9 mouse cellular contexts compared by ENCODE assay signal in genomic region chr6:83673395-83673794, GRCm38 (mm10). TPM values are rescaled to one million over a fixed set of nuclear protein-coding genes. Genes with fewer than 3 reads are reported as not detected.
DNase-seq lines count a peak whose midpoint lies in the region; ATAC-seq and TF ChIP-seq lines count a peak whose summit lies in the region.
"Had no signal": no experiment of that assay in that cellular context is flagged by ENCODE, and none has a peak within 500 bp of the region (broad histone marks: within the 10 kb centered on the region; RNA-seq: fewer than 3 reads in every experiment).

No protein-coding gene starts in this region.

- WGBS in heart, embryonic 12.5 days: 6% methylated on average over 4 of the region's 4 CpGs
- 7% methylated on average over 4 of the region's 4 CpGs for WGBS in forebrain, embryonic 14.5 days
- WGBS in limb, embryonic 11.5 days: 9% methylated on average over 4 of the region's 4 CpGs

- no peaks in the 10 kb centered on the region for H3K9me3 ChIP-seq in heart, embryonic 12.5 days (replicated peaks)
- H3K9me3 ChIP-seq in forebrain, embryonic 14.5 days (replicated peaks; ENCODE audit: control insufficient read depth, low read length): no peaks in the 10 kb centered on the region
- no peaks in the 10 kb centered on the region for H3K9me3 ChIP-seq in limb, embryonic 11.5 days (ENCODE audit: control insufficient read depth, low read length)

- no peak for TF ChIP-seq POLR2A in bone marrow macrophage, adult 2 months (IDR thresholded peaks at IDR 0.05; ENCODE audit: borderline replicate concordance, low read depth, low read length)

- no peak overlapping the region for H3K4me2 ChIP-seq in heart, embryonic 12.5 days
- H3K4me2 ChIP-seq in forebrain, embryonic 14.5 days (ENCODE audit: low read length): no peak overlapping the region
- no peak overlapping the region for H3K4me2 ChIP-seq in limb, embryonic 11.5 days (ENCODE audit: low read depth, severe bottlenecking)

- TF ChIP-seq CTCF in bone marrow macrophage, adult 2 months (IDR thresholded peaks at IDR 0.05; ENCODE audit: low read depth, low read length): 0 out of 2 replicates have a peak, but pooled peaks have one; percentile 25

- H3K9ac ChIP-seq in heart, embryonic 12.5 days: no peak overlapping the region
- H3K9ac ChIP-seq in forebrain, embryonic 14.5 days (ENCODE audit: low read length): no peak overlapping the region
- no peak overlapping the region for H3K9ac ChIP-seq in limb, embryonic 11.5 days (ENCODE audit: low read length)

- no peak overlapping the region for H3K4me3 ChIP-seq in heart, embryonic 12.5 days
- no peak overlapping the region for H3K4me3 ChIP-seq in bone marrow macrophage, adult 2 months (ENCODE audit: insufficient read depth, low read length)
- H3K4me3 ChIP-seq in forebrain, embryonic 14.5 days (ENCODE audit: low read depth, low read length): no peak overlapping the region
- no peak overlapping the region for H3K4me3 ChIP-seq in limb, embryonic 11.5 days (ENCODE audit: low read depth, low read length)

- no peak for ATAC-seq in heart, embryonic 12.5 days (ENCODE audit: insufficient number of reproducible peaks, low FRiP score)
- ATAC-seq in forebrain, embryonic 14.5 days: peak; percentile 34; the same call in 1 of the 2 replicates
- ATAC-seq in limb, embryonic 11.5 days (ENCODE audit: insufficient number of reproducible peaks, low FRiP score, low TSS enrichment, low read depth): no peak

- H3K27ac ChIP-seq in heart, embryonic 12.5 days (ENCODE audit: poor library complexity, severe bottlenecking): no peak overlapping the region
- H3K27ac ChIP-seq in bone marrow macrophage, adult 2 months (ENCODE audit: insufficient read depth, low read depth, low read length): no peak overlapping the region
- H3K27ac ChIP-seq in forebrain, embryonic 14.5 days (ENCODE audit: low read depth, low read length): no peak overlapping the region
- H3K27ac ChIP-seq in limb, embryonic 11.5 days (replicated peaks; ENCODE audit: low read depth, low read length): no peak overlapping the region

- DNase-seq in heart, adult 8-10 months (ENCODE audit: low spot score): peak; percentile 31
- DNase-seq in forebrain, embryonic 14.5 days (ENCODE audit: low spot score): peak; percentile 88
- peak; percentile 37 for DNase-seq in hindlimb bud, embryonic 11.5 days (ENCODE audit: extremely low spot score, low read depth, low spot score)
- DNase-seq in limb, embryonic 11.5 days (ENCODE audit: low spot score): peak; percentile 85
- DNase-seq in ovary, postnatal 14 days (ENCODE audit: low spot score): peak; percentile 55
- peak; percentile 61 to 87 for DNase-seq in thymus, postnatal 10 days (ENCODE audit: low spot score in 2 of 2)

- no peaks in the 10 kb centered on the region for H3K36me3 ChIP-seq in heart, embryonic 12.5 days
- H3K36me3 ChIP-seq in forebrain, embryonic 14.5 days (ENCODE audit: control insufficient read depth, insufficient read depth, low read length): no peaks in the 10 kb centered on the region
- H3K36me3 ChIP-seq in limb, embryonic 11.5 days (ENCODE audit: control insufficient read depth, insufficient read depth, low read length): no peaks in the 10 kb centered on the region

- peaks cover 10% of the 10 kb centered on the region; the same call in 1 of the 2 replicates for H3K27me3 ChIP-seq in heart, embryonic 12.5 days (replicated peaks)
- H3K27me3 ChIP-seq in forebrain, embryonic 14.5 days (replicated peaks; ENCODE audit: control insufficient read depth, insufficient read depth, low read length): no peaks in the 10 kb centered on the region
- H3K27me3 ChIP-seq in limb, embryonic 11.5 days (ENCODE audit: control insufficient read depth, insufficient read depth, low read length): no peaks in the 10 kb centered on the region

- no peaks in the 10 kb centered on the region for H3K4me1 ChIP-seq in heart, embryonic 12.5 days (replicated peaks)
- peaks cover 3% of the 10 kb centered on the region; the same call in 1 of the 2 replicates for H3K4me1 ChIP-seq in bone marrow macrophage, adult 2 months (ENCODE audit: control insufficient read depth, insufficient read depth, low read length)
- no peaks in the 10 kb centered on the region for H3K4me1 ChIP-seq in forebrain, embryonic 14.5 days (ENCODE audit: control insufficient read depth, insufficient read depth, low read length)
- no peaks in the 10 kb centered on the region for H3K4me1 ChIP-seq in limb, embryonic 11.5 days (ENCODE audit: control insufficient read depth, insufficient read depth, low read length)

RNA-seq across cellular contexts. Expression of gene Cd207, which starts 4.3 kb away (rescaled TPM):
- 1 to 10 TPM in 1 of 4 experiments, under 1 TPM in 3; 0.46 to 1.1 (median 0.75) TPM for total RNA-seq in heart, adult 8-10 months (2022)
- not detected in 2 replicates for polyA plus RNA-seq in heart, embryonic 12.5 days (2016; fragmentation: Nextera tagmentation; extraction: Ambion mirVana)
- 3.6 and 5.1 TPM in 2 replicates for polyA plus RNA-seq in bone marrow macrophage, adult 2 months (2012; ENCODE audit: insufficient read depth, insufficient read length, missing spikeins)
- not detected in 2 replicates for polyA plus RNA-seq in forebrain, embryonic 14.5 days (2014; fragmentation: Nextera tagmentation; extraction: Ambion mirVana)
- polyA plus RNA-seq in limb, embryonic 11.5 days (2014; fragmentation: Nextera tagmentation; extraction: Ambion mirVana): not detected in 2 replicates
- total RNA-seq: neutrophil, adult 5-6 weeks had no signal

RNA-seq across cellular contexts. Expression of gene Clec4f, which starts 17.4 kb away (rescaled TPM):
- under 1 TPM; 0.25 to 0.57 (median 0.47) TPM for total RNA-seq in heart, adult 8-10 months (2022)
- polyA plus RNA-seq in heart, embryonic 12.5 days (2016; fragmentation: Nextera tagmentation; extraction: Ambion mirVana): 0.33 and 0.40 TPM in 2 replicates
- polyA plus RNA-seq in bone marrow macrophage, adult 2 months (2012; ENCODE audit: insufficient read depth, insufficient read length, missing spikeins): not detected in 2 replicates
- polyA plus RNA-seq in forebrain, embryonic 14.5 days (2014; fragmentation: Nextera tagmentation; extraction: Ambion mirVana): not detected in 2 replicates
- polyA plus RNA-seq in limb, embryonic 11.5 days (2014; fragmentation: Nextera tagmentation; extraction: Ambion mirVana): not detected in 2 replicates
- total RNA-seq: neutrophil, adult 5-6 weeks had no signal

RNA-seq across cellular contexts. Expression of gene Vax2, which starts 37.7 kb away (rescaled TPM):
- not detected for total RNA-seq in heart, adult 8-10 months (2022)
- polyA plus RNA-seq in heart, embryonic 12.5 days (2016; fragmentation: Nextera tagmentation; extraction: Ambion mirVana): 0.14 TPM in 1 of 2 replicates, not detected in the other
- polyA plus RNA-seq in bone marrow macrophage, adult 2 months (2012; ENCODE audit: insufficient read depth, insufficient read length, missing spikeins): not detected in 2 replicates
- not detected in 2 replicates for polyA plus RNA-seq in forebrain, embryonic 14.5 days (2014; fragmentation: Nextera tagmentation; extraction: Ambion mirVana)
- polyA plus RNA-seq in limb, embryonic 11.5 days (2014; fragmentation: Nextera tagmentation; extraction: Ambion mirVana): 1.5 and 2.7 TPM in 2 replicates
- total RNA-seq: neutrophil, adult 5-6 weeks had no signal

Comparison
In these comparisons a context has a peak if more than half of its experiments do, and no peak if none do; other contexts are left out.
1. DNase-seq: peak in every context shown above with its lines; median percentile 88 in forebrain, embryonic 14.5 days; 85 in limb, embryonic 11.5 days; 74 in thymus, postnatal 10 days; 55 in ovary, postnatal 14 days; 37 in hindlimb bud, embryonic 11.5 days; 31 in heart, adult 8-10 months.